Mouse (Mus musculus) hindbrain, embryonic 13.5 days (tissue): ENCODE data around the gene Tifa. TPM values are rescaled to one million over a fixed set of nuclear protein-coding genes. Genes with fewer than 3 reads are reported as not detected.
A peak's percentile ranks its signal among the peaks of the same experiment; 100 is the strongest.

Experiments
- ATAC-seq: fragments of 200-750 bp; cut with Nextera tagmentation; 2 replicates; pipeline ENCODE4 v1.8.0; 2017; ENCODE audit warnings: moderate TSS enrichment; ENCODE audit not compliant: low FRiP score
- H3K27ac ChIP-seq: fragments of 300-500 bp; sonication (generic); 2 replicates; pipeline ENCODE4 v1.5.1; 2015; ENCODE audit warnings: inconsistent platforms, mild to moderate bottlenecking, moderate library complexity
- H3K27me3 ChIP-seq: fragments of 300-500 bp; sonication (generic); 2 replicates; pipeline ENCODE4 v1.6.1; 2015; ENCODE audit warnings: mild to moderate bottlenecking, inconsistent platforms
- H3K36me3 ChIP-seq: fragments of 300-500 bp; sonication (generic); 2 replicates; pipeline ENCODE4 v1.6.1; 2015; ENCODE audit warnings: mild to moderate bottlenecking, inconsistent platforms
- H3K4me1 ChIP-seq: fragments of 300-500 bp; sonication (generic); replicated peaks from 2 replicates; pipeline ENCODE4 v1.6.1; 2015; ENCODE audit warnings: inconsistent platforms
- H3K4me2 ChIP-seq: fragments of 300-500 bp; sonication (generic); 2 replicates; pipeline ENCODE4 v1.6.1; 2015; ENCODE audit warnings: inconsistent platforms, mild to moderate bottlenecking, moderate library complexity
- H3K4me3 ChIP-seq: fragments of 300-500 bp; sonication (generic); 2 replicates; pipeline ENCODE4 v1.5.1; 2015; ENCODE audit warnings: mild to moderate bottlenecking, inconsistent platforms
- H3K9ac ChIP-seq: fragments of 300-500 bp; sonication (generic); 2 replicates; pipeline ENCODE4 v1.6.1; 2015; ENCODE audit warnings: mild to moderate bottlenecking, inconsistent platforms
- H3K9me3 ChIP-seq: fragments of 300-500 bp; sonication (generic); 2 replicates; pipeline ENCODE4 v1.6.1; 2016; ENCODE audit warnings: inconsistent platforms
- WGBS: fragments of 180-500 bp; shearing (Covaris S2); methylation state at CpG from one replicate; pipeline ENCODE4 v1.1.7; 2015; 5-methylcytosine and 5-hydroxymethylcytosine counted together
- polyA plus RNA-seq: library from polyadenylated mRNA; unstranded; fragments of >200 nt; fragmentation: Nextera tagmentation; extraction: Ambion mirVana; gene quantifications from 2 replicates; pipeline ENCODE4 v1.2.1, GENCODE M21; 2015

Gene Tifa
- polyA plus RNA-seq, result 3.5 and 4.7 TPM in 2 replicates

GRCm38 (mm10) chr3:127789500-127790191 lies at the start of gene Tifa:
Gene Tifa (plus strand): TSS chr3:127789805.
- peak; percentile 73 for ATAC-seq
- WGBS, result under 1% methylated on average over 44 of the region's 44 CpGs
- peak within 1 kb of the TSS; percentile 55 for H3K4me3 ChIP-seq
- H3K9ac ChIP-seq, result peak within 1 kb of the TSS; percentile 70
- peaks cover 64% of the 10 kb centered on the region for H3K27me3 ChIP-seq
- H3K9me3 ChIP-seq, result no peaks in the 10 kb centered on the region
- H3K4me1 ChIP-seq, result peaks cover 21% of the 10 kb centered on the region
- H3K36me3 ChIP-seq, result no peaks in the 10 kb centered on the region
- peak within 1 kb of the TSS; percentile 40; the same call in 1 of the 2 replicates for H3K27ac ChIP-seq
- H3K4me2 ChIP-seq, result peak within 1 kb of the TSS; percentile 95

- WGBS, result 98% methylated on average over 3 of the region's 3 CpGs
- H3K4me2 ChIP-seq, result no peak overlapping the region
- no peak overlapping the region for H3K27ac ChIP-seq
- H3K27me3 ChIP-seq, result peaks cover 7% of the 10 kb centered on the region; the same call in 1 of the 2 replicates
- no peak for ATAC-seq
- no peak overlapping the region for H3K4me3 ChIP-seq
- H3K9me3 ChIP-seq, result no peaks in the 10 kb centered on the region
- peaks cover 17% of the 10 kb centered on the region for H3K4me1 ChIP-seq
- H3K9ac ChIP-seq, result no peak overlapping the region
- H3K36me3 ChIP-seq, result no peaks in the 10 kb centered on the region
Observed at GRCm38 (mm10) chr3:127741473-127741872, 48.1 kb upstream of the Tifa start.

GRCm38 (mm10) chr3:127743614-127744365 lies 45.8 kb upstream of the Tifa start:
- 59% methylated on average over 14 of the region's 14 CpGs for WGBS
- Histone ChIP-seq H3K4me1 (peaks cover 26% of the 10 kb centered on the region), H3K27me3 (peaks cover 17% of the 10 kb centered on the region), H3K9me3 (no peaks in the 10 kb centered on the region), H3K9ac (no peak overlapping the region), H3K4me3 (no peak overlapping the region), H3K36me3 (no peaks in the 10 kb centered on the region), H3K27ac (no peak overlapping the region), H3K4me2 (no peak overlapping the region)
- ATAC-seq, result no peak

GRCm38 (mm10) chr3:127745504-127745903 lies 44.1 kb upstream of the Tifa start:
- Histone ChIP-seq H3K9me3 (no peaks in the 10 kb centered on the region), H3K27ac (0 out of 2 replicates have a peak overlapping the region, but pooled peaks have one; percentile 2), H3K4me1 (peaks cover 41% of the 10 kb centered on the region), H3K4me3 (no peak overlapping the region), H3K27me3 (peaks cover 17% of the 10 kb centered on the region), H3K36me3 (no peaks in the 10 kb centered on the region), H3K9ac (no peak overlapping the region), H3K4me2 (no peak overlapping the region)
- ATAC-seq, result no peak
- WGBS, result 23% methylated on average over 6 of the region's 6 CpGs

- 10% methylated on average over 16 of the region's 16 CpGs for WGBS
- Histone ChIP-seq H3K4me3 (no peak overlapping the region), H3K4me1 (peaks cover 43% of the 10 kb centered on the region), H3K36me3 (no peaks in the 10 kb centered on the region), H3K4me2 (no peak overlapping the region), H3K9ac (no peak overlapping the region), H3K27me3 (peaks cover 17% of the 10 kb centered on the region), H3K9me3 (no peaks in the 10 kb centered on the region), H3K27ac (0 out of 2 replicates have a peak overlapping the region, but pooled peaks have one; percentile 2)
- ATAC-seq, result 0 out of 2 replicates have a peak, but pooled peaks have one; percentile 25
Observed at GRCm38 (mm10) chr3:127745911-127746640, 43.5 kb upstream of the Tifa start.

DNA sequence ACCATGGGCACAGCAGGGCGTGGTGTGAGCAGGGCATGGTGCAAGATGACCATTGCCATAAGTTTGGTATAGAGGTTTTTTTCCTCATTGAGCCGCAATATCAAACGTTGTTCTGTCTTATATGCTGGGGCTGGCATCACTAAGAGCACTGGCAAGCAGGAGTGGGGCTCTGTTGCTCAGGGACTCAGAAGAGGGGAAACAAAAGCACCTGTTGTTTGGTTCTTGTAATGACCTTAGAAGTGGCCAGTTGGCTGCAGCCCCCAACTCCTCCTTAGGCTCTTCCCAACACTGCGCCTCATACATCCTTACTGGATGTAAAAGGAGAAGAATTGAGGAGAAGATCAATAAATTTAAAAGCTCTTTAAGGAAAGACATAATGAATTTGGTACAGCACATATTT lies 41.0 kb upstream of the Tifa start:
- Histone ChIP-seq H3K36me3 (no peaks in the 10 kb centered on the region), H3K27me3 (peaks cover 31% of the 10 kb centered on the region), H3K4me3 (no peak overlapping the region), H3K9me3 (no peaks in the 10 kb centered on the region), H3K4me1 (peaks cover 41% of the 10 kb centered on the region), H3K4me2 (no peak overlapping the region), H3K9ac (no peak overlapping the region), H3K27ac (peak overlapping the region; percentile 25; the same call in 1 of the 2 replicates)
- no peak for ATAC-seq
- 39% methylated on average over 4 of the region's 4 CpGs for WGBS

- H3K27ac ChIP-seq, result peak overlapping the region; percentile 36; the same call in 1 of the 2 replicates
- peak overlapping the region; percentile 51 for H3K9ac ChIP-seq
- H3K36me3 ChIP-seq, result no peaks in the 10 kb centered on the region
- H3K4me3 ChIP-seq, result peak overlapping the region; percentile 20
- 5% methylated on average over 9 of the region's 9 CpGs for WGBS
- peaks cover 40% of the 10 kb centered on the region for H3K4me1 ChIP-seq
- peaks cover 37% of the 10 kb centered on the region for H3K27me3 ChIP-seq
- no peaks in the 10 kb centered on the region for H3K9me3 ChIP-seq
- H3K4me2 ChIP-seq, result peak overlapping the region; percentile 51
- peak; percentile 66 for ATAC-seq
Observed at GRCm38 (mm10) chr3:127749266-127749665, 40.3 kb upstream of the Tifa start.

DNA sequence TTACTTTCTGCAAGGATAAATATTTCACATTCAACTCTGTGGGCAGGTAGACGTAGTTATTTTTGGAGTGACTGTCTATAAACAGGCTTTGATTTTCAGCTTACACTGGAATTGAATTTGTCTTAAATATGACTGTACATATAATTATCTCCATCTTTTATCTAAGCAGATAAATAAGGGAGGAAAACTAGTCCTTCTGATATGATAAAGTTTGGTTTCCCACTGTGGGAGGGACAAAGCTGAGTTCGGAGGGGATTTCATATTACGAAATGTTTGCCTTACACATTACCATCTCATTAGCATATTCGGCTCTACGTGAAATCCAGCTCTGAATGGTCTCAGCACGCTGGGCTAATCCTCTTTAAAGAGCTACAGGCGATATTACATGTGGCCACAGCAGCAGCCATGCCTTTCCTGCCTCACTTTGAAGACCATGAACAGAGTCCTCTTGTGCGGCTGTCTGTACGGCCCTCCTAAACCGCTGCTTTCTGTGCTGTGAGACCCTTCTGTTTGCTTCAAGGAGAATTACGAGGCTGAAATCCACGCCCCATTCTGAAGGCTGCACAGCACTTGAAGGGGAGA lies 39.5 kb upstream of the Tifa start:
- Histone ChIP-seq H3K4me1 (peaks cover 39% of the 10 kb centered on the region), H3K27me3 (peaks cover 45% of the 10 kb centered on the region), H3K4me2 (peak overlapping the region; percentile 51), H3K4me3 (no peak overlapping the region), H3K9me3 (no peaks in the 10 kb centered on the region), H3K9ac (peak overlapping the region; percentile 60), H3K27ac (no peak overlapping the region), H3K36me3 (no peaks in the 10 kb centered on the region)
- 5% methylated on average over 12 of the region's 12 CpGs for WGBS
- peak; percentile 27; the same call in 1 of the 2 replicates for ATAC-seq

DNA sequence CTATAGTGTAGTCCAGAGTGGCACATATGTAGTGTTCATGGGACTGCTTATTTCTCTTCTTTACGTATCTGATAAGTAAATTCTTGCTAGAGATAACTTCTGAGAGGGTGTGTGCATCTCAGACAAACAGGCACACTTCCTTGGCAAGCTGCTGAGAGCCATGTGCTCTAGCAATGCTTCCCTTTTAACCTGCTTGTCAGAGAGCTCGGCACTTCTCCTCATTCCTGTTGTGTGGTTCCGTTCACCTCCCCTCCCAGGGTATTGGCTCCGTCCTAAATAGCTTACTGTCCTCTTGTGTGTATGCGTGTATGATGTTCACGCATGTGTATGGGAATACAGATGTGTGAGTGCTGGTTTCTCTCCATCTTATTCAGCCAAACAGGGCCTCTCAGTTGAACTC lies 33.1 kb upstream of the Tifa start:
- Histone ChIP-seq H3K4me1 (peaks cover 9% of the 10 kb centered on the region), H3K27me3 (peaks cover 85% of the 10 kb centered on the region), H3K4me3 (no peak overlapping the region), H3K4me2 (no peak overlapping the region), H3K36me3 (no peaks in the 10 kb centered on the region), H3K9ac (no peak overlapping the region), H3K9me3 (no peaks in the 10 kb centered on the region), H3K27ac (no peak overlapping the region)
- WGBS, result 92% methylated on average over 6 of the region's 6 CpGs
- no peak for ATAC-seq

- no peaks in the 10 kb centered on the region for H3K9me3 ChIP-seq
- no peak overlapping the region for H3K27ac ChIP-seq
- no peak overlapping the region for H3K9ac ChIP-seq
- no peaks in the 10 kb centered on the region for H3K36me3 ChIP-seq
- no peak for ATAC-seq
- H3K4me3 ChIP-seq, result no peak overlapping the region
- H3K27me3 ChIP-seq, result peaks cover 91% of the 10 kb centered on the region
- H3K4me2 ChIP-seq, result no peak overlapping the region
- H3K4me1 ChIP-seq, result peaks cover 9% of the 10 kb centered on the region
Observed at GRCm38 (mm10) chr3:127757886-127758301, 31.7 kb upstream of the Tifa start.

GRCm38 (mm10) chr3:127758806-127759205 lies 30.8 kb upstream of the Tifa start:
- H3K36me3 ChIP-seq, result no peaks in the 10 kb centered on the region
- no peaks in the 10 kb centered on the region for H3K9me3 ChIP-seq
- no peak for ATAC-seq
- peaks cover 9% of the 10 kb centered on the region for H3K4me1 ChIP-seq
- WGBS, result 26% methylated on average over 4 of the region's 4 CpGs
- no peak overlapping the region for H3K27ac ChIP-seq
- H3K4me3 ChIP-seq, result no peak overlapping the region
- no peak overlapping the region for H3K4me2 ChIP-seq
- no peak overlapping the region for H3K9ac ChIP-seq
- H3K27me3 ChIP-seq, result peaks cover 83% of the 10 kb centered on the region

GRCm38 (mm10) chr3:127759212-127759611 lies 30.4 kb upstream of the Tifa start:
- Histone ChIP-seq H3K27me3 (peaks cover 83% of the 10 kb centered on the region), H3K36me3 (no peaks in the 10 kb centered on the region), H3K4me2 (no peak overlapping the region), H3K9ac (no peak overlapping the region), H3K4me1 (peaks cover 9% of the 10 kb centered on the region), H3K9me3 (no peaks in the 10 kb centered on the region), H3K4me3 (no peak overlapping the region), H3K27ac (no peak overlapping the region)
- 20% methylated on average over 8 of the region's 8 CpGs for WGBS
- ATAC-seq, result no peak
